Mouse (Mus musculus) adipocyte (in vitro differentiated cells): Measurements from ENCODE around the gene Amigo1.

Source experiments
- DNase-seq: peaks from one replicate; pipeline ENCODE4 v3.0.0-alpha.2; 2016; ENCODE audit warnings: low spot score

The Amigo1 gene

DNA sequence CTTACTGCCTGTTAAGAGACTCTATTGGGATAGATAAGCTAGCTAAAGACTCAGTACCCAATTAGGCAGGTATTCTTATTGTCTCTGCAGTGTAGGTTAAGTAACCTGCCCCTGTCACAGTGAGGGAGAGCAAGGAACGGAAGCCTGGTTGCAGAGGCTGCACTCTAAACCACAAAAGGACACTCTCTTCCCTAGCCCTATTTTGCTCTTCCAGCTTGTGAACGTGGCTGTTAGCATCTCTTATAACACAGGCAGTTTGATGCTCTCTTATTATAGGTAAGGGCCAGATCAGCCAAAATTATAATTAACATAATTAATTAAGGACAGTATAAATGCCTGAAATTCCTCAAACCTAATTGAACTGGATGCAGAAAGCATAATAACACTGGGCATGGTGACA is 5.6 kb upstream of the Amigo1 start:
- DNase-seq, result no peak

DNA sequence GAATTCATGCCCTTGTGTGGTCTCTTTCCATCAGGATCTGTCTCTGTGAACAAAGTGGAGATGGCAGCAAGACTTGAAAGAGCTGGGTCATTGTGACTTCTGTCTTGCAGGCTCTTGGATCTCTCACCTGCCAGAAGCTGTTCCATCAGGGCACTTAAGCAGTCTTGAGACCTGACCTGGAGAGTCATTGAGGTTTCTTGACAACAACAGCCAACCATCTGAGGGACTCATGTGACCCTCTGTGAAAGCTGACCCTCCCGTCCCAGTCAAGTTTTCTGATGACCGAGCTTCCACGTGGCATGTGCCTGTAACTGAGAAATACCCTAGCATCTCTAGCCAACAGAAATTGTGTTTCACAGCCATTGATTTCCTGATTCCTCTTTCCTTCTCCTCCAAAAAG is 1.4 kb upstream of the Amigo1 start:
- DNase-seq, result no peak

DNA sequence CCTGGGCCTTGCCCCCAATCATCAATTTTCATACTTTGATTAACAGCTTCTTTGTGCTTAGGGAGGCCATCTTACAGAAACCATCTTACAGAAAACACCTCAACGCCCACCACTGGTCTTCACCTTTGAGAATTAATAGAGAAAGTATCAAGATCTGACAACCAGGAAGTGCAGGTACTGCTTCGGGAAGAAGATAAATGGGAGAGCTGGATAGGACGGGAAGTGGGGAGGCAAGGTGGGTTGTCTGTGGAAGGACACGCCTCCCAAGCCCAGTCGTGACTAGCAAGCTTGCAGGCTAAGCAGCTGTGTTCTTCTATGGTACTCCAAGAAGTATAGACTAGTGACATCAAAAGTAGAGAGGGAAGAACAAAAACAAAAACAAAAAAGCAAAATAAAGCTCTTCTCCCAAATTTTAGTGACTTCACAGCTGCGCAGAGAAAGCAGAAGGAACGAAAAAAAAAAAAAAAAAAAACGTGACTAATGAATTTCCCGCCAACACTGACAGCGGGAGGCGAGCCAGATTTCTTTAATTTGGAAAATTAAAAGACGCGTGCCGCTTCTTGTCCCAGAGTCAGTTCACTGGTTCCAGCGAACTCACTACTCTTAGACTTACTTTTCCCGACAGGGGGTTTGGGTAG is 556 bp upstream of the Amigo1 start:
- DNase-seq, result no peak

DNA sequence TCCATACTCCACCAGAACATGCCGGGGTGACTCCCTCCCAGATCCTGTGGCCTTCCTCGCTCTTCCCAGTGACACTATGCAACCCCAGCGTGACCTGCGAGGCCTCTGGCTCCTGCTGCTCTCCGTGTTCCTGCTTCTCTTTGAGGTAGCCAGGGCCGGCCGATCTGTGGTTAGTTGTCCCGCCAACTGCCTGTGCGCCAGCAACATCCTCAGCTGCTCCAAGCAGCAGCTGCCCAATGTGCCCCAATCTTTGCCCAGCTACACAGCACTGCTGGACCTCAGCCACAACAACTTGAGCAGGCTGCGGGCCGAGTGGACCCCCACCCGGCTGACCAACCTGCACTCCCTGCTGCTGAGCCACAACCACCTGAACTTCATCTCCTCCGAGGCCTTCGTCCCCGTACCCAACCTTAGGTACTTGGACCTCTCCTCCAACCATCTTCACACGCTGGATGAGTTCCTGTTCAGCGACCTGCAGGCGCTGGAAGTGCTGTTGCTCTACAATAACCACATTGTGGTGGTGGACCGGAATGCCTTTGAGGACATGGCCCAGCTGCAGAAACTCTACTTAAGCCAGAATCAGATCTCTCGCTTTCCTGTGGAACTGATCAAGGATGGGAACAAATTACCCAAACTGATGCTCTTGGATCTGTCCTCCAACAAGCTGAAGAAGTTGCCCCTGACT is 1.1 kb downstream of the Amigo1 start:
- DNase-seq, result no peak

DNA sequence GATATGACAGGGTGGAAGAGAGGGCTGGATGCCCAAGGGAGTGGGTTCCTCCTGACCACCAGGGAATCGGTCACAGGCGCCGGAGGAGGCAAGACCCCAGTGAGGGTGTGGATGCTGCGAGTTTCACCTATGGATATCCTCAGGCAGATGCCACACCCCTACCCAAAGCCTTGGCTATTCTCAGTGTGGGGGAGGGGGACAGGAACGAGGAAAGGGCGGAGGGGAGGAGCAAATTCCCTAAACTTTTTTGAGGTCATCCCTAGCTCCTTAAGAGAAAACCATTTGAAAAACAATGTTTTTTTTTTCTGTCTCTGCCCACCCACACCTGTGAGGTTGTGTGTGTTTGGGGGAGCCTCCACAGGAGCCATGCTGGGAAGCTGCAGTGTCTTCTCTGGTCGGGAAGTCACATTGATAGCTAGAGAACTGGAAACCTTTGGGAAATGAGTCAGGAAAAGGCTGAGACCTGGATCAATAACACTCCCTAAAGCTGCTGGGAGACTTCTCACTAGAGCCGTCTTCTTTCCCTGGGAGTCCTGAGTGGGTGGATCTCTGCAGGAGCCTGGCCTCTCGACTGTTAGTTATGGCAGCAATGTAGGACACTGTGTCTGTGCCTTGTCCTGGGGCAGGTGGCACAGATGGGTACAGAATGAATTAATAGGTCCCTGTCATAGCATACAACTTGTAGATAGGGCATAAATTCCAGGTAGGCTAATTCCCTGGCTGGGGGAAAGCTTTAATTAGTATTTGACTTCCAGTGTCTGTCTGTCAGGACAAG is 2.8 kb downstream of the Amigo1 start:
- no peak for DNase-seq

DNA sequence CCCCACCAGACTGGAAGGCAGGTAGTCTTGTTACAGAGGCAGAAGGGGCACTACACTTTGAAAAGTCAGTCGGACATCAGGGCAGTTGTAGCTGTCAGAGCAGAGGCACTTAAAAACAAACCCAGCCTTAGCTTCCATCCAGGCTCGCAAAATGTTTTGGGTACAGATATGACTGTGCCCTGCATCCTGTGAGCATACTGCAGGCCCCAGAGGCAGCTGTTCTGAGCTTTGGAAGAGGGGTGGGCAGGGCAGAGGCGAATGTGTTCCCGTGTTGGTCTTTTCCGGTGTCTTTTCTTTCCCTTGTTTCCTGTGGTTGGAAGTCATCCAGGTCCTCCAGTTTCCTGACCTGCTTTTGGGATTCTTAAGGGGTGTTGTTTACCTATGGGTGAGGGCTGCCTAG is 3.8 kb downstream of the Amigo1 start:
- no peak for DNase-seq

DNA sequence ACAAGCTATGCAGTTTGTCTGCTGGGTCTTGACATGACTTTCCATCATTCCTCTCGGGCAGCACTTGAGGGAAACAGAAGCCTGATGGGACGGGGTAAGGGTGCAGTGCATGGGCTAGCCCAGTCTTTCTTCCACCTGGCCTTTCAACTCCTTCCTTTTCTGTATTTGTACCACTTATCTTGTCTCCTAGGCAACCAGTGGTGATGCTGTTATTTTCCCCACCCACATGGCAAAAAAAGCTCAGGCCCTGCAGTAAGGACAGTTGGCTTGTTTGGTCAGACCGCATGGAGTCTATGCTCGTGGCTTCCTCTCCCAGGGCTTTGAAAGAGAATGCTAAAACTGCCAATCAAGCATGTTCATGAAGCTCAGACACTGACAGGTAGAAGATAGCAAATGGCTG is 7.6 kb downstream of the Amigo1 start:
- DNase-seq, result no peak

DNA sequence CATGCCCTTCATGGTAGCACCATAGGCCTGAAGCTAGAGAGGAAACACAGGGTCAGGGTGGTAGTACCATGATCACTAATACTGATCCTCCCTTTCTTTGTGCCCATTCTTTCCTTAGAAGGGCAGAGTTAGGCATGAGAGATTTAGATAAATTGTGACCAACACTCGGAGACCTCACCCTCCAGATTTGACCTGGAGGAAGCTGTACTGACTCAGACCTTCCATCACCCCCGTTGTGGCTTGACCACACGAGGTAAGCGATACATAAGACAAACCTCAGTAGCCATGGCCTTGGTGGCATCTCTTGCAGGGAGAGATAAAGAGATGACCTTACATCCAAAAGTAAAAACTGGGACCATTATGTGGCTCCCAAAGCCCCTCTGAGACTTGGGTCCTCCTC is 9.2 kb downstream of the Amigo1 start:
- DNase-seq, result no peak

DNA sequence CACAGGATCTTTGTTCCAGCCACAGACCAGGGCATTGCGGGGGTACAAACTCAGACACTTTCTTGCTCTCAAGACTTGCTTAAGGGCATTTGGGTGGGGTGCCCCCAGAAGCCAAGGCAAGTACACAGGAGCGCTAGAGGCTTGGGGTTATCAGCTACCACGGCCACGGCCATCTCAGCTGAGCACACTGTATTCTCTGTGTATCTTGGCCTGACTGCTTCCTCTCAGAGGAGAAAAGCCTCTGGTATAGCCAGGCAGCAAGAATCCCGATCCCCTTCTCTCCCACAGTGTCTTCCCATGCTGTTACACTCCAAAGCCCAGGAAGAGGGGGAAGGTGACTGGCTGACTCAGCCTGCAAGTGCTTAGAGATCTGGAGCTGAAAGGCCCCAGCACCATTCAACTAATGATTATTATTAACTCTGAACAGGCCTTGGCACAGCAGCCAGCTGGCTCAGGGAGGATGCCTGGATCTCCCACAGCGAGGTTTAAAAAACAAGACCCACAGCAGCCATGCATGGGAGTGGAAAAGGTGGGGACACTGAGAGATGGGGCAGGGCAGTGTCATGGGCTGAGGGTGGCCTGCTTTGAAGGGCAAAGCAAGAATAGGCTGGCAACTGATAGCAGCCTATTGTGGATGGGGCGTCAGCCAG is 9.9 kb downstream of the Amigo1 start:
- DNase-seq, result no peak

DNA sequence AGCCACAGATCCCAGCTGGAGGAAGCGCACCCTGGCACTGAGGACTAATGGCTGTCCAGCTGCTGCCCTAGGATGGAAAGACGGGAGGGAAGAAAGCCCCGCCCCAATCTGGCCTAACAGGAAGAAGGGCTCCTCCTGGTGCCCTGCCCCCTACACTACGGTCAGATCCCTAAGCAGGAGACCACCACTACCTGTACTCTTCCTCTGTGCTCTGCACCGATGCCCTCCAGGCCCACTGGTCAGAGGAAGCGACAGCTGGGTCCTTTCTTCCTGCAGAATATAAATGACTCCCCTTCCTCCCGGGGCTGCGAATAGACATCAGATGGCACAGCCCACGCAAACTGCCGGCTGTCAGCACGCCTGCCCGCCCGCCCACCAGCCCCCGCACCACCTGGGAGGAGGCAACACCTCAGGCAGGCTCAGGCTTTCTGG is 10.9 kb downstream of the Amigo1 start:
- DNase-seq, result no peak

DNA sequence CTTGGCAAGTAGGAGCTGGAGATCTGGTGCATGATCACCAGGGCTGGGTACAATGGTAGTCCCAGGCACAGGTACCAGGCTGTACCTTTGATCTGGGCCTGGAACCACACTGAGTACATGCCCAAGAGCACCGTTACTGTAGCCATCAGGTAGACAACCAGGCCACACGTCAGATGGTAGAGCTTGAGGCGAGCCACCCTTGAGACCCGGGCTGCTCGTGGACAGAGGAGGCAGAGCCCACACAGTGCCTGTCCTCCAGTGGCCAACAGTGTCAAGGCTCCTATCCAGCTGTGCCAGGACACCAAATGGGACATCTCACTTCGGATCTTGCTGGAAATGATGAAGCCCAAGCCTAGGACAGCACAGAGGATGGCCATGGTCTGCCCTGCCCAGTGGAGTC is 13.1 kb downstream of the Amigo1 start:
- DNase-seq, result no peak

DNA sequence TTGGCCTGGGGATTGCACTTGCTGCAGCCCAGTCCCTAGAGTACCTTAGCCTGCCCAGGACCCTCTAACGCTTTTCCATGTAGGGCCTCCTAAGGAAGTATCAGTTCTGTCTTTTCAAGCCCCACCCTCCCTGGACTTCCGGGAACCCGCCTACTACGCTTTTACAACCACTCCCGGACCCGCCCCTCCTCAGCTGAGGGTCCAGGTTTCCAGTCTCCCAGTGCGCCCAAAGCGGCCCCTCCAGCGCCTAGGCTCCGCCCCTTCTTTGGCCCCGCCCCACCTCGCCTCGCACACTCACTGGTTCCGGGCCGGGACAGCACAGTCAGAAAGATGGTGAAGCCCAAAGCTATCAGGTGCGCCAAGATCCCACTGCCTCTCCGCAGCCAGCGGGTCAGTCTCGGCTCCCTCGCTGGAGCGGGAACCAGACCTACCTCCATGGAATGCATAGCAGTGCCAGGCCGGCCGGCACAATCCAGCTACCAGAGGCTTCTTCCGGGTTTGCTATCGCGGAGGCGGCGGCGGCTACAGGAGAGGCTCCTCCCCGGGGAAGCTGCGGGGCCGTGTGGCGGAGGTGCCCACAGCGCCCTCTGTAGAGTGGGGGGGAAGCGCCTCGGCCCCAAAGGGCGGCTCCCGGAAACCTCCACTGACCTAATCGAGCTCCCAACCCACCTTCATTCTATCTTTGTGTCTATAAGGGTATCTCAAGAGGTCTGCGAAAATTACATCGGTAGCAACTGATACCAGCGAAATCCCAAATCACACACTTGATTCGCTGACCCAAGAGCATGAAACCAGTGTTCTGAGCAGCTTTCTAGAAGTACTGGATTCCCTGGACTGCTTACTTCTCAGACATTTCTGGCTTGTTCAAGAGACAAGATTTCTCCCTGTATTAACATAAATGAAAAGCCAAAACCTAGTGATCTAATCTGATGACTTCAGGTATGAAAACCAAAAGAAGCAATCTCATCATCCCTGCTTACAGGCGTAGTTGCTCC is 14.5 kb downstream of the Amigo1 start, which contains the start of gene Cyb561d1:
Cyb561d1 (minus strand) TSS at position 884 of the 995 bp plus-strand sequence.
- peak; percentile 85 for DNase-seq

DNA sequence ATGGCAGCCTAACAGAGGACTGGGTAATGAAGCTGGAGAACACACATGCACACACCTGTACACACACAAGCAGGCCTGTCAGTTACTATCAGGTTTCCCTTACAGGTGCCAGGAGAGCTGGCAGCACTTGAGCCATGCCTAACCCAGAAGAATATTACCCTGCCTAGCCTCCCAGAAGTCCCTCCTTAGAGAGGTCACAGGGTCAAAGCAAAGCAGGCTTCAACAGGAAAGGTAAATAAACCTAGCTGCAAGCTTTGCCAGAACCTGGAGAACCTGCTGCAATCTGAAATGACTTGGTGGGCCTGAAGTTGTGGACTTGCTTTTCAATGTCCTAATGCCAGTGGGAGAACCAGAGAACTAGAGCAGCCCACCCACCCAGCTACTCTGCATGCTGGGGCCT is 16.4 kb downstream of the Amigo1 start:
- DNase-seq, result no peak

DNA sequence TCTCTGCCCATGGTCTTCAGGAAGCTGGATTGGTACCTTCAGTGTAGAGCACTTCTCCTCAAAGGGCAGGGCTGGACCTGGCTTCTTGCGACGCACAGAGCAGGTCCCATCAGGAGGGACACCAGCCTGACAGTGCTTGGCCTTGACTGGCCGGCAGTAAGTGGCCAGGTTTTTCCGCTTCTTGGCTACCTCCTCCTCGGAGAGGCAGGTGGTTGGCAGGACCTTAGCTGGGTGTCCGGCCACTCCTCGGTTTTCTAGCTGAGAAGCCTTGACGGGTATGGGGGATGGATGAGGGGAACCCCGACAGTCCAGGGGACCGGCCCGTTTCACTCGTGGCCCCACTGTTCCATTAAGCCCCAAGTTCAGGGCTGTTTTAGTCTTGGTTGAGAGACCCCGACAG is 17.1 kb downstream of the Amigo1 start:
- DNase-seq, result no peak

DNA sequence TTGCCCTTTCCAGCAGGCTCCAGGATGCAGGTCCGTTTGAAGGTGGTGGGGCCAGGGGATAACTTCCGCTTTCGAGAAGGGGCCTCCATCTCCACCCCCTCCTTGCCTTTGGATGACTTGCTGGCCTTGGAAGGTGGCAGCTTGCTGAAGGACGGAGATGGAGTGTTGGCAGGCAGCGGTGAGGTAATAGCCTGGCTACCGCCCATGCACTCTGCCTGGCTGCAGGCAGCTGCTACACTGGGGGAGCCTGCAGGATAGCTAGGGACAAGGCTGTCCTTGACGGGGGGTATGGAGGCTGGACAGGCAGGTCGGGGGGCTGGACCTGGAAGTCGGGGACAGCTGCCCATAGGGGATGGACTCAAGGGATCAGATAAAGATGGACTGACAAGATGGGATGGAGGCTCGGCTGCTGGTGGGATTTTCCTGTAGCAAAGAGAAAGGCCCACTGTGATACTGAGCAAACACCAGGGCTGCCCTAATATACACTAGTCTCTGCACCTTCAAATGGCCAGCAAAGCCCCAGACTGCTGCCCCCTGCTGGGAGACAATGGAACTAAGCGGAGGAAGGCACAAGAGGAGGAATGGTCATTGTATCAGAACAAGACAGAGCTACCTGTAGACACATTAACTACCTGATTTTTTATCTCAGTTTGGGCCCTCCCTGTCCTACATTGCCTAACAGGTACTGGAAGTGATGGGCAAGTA is 17.6 kb downstream of the Amigo1 start:
- peak; percentile 75 for DNase-seq

DNA sequence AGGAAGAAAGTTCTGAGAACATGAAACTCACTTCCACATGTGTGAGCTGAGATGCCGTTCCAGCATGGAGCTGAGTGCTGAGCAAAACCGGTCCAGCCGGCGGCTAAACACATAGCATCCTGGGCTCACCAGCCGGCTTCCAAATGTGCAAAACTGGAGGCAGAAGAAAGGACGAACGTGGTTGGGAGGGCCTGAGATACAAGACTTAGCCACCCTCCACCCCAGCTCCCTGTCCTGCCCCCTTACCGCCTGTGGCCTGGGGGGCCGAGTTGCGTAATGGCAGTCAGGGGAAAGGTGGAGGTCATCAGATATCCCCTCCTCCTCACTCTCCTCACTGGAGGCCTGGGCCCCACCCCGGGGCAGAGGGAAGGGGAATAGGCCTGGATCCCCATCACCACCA is 18.3 kb downstream of the Amigo1 start:
- DNase-seq, result no peak

DNA sequence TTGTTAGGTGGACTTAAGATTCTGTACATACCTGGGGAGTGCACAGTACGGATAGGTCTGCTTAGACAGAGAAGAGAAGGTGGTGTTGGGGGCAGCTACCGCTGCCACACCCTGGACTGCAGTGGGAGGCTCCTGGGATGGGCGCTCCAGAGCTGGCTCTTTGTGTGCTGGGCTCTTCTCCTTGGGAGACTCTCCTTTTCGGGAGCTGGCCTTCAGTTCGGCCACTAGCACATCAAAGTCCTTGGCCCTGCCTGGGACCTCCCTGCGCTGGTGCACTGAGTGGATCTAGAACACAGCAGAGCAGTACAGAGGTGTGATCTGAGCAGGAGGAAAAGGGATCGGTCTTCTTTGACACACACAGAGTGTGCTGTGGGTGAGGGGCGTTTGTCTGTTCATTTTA is 19.5 kb downstream of the Amigo1 start:
- no peak for DNase-seq

DNA sequence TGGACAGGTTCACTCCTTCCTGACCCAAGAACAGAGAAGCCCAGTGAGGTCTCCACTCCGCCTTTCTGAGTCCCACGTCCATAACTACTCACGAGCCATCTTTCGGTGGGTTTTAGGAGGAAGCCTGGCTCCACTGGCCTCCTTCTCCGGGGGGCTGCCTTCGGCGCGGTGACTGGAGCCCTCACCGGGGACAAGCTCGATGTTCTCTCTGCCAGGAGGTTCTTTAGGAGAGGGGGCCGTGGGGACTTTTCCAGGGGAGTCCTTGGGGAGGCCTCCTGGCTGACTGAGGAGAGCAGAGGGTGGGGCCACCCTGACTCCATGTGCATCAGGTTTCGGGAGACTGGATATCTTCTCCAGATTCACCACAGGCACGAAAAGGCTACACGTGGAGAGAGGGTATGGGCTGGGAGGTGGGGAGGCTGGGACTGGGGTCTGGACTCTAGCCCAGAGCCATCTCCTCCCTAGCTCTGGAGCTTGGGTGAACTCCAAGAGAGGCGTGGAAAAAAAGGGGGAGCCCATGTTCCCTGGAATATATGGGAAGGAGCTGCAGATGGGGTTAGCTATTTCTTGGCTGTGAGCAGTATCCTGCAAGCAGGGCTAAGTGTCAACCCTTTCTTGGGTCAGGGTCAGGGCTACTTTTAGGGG is 20.7 kb downstream of the Amigo1 start:
- DNase-seq, result no peak

DNA sequence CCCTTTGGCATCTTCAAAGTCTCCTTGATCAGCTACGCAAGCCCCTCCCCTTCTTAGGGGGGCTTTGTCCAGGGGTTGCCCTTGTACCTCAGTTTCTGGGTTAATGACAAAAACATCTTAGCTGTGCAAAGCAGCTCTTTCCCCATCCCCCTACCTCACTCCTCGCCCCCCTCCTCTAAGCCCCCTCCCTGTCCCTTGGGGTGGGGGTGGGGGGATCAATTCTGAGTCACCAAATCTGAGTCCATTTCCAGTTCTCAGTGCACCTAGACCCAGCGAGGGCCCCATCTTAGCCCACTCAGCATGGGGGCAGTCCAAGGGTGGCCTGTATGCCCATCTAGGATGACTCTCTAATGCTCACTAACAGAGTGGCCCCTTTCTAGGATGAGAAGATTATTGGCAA is 22.9 kb downstream of the Amigo1 start:
- DNase-seq, result no peak

DNA sequence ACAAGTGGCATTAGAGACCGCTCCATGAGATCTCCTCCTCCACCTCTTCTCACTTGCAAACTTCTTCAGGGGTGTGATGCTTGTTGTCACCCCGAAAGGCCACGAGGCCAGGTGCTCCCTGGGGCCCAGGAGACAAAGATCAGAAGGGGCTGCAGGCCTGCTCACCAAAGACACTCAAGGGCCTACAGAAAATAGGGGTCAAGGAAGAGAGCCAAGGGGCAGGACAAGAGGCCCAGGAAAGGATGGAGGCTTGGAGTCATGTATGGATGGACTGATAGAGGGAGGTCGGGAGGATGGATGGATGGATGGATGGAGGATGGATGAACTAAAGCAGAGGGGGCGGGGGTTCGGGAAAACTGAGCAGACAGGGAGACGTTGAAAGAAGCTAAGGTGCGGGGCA is 23.4 kb downstream of the Amigo1 start:
- no peak for DNase-seq
